Mouse (Mus musculus) limb, embryonic 11.5 days (tissue): ENCODE results near the gene Srgap1. TPM values are rescaled to one million over a fixed set of nuclear protein-coding genes. Genes with fewer than 3 reads are reported as not detected.

Experiments used
- ATAC-seq: fragments of 200-750 bp; cut with Nextera tagmentation; 2 replicates; pipeline ENCODE4 v1.8.0; 2017; ENCODE audit warnings: low read depth; ENCODE audit not compliant: insufficient number of reproducible peaks, low FRiP score, low TSS enrichment
- DNase-seq: peaks from one replicate; pipeline ENCODE4 v3.0.0-alpha.2; 2015; ENCODE audit warnings: low spot score
- H3K27ac ChIP-seq: fragments of 300-500 bp; sonication (generic); replicated peaks from 2 replicates; pipeline ENCODE4 v1.5.1; 2014; ENCODE audit warnings: low read depth, mild to moderate bottlenecking, low read length
- H3K27me3 ChIP-seq: fragments of 300-500 bp; sonication (generic); 2 replicates; pipeline ENCODE4 v1.6.1; 2014; ENCODE audit warnings: mild to moderate bottlenecking, low read length, mixed read lengths; ENCODE audit not compliant: control insufficient read depth, insufficient read depth
- H3K36me3 ChIP-seq: fragments of 300-500 bp; sonication (generic); 2 replicates; pipeline ENCODE4 v1.6.1; 2014; ENCODE audit warnings: mild to moderate bottlenecking, low read length, moderate library complexity, mixed read lengths; ENCODE audit not compliant: control insufficient read depth, insufficient read depth
- H3K4me1 ChIP-seq: fragments of 300-500 bp; sonication (generic); 2 replicates; pipeline ENCODE4 v1.6.1; 2014; ENCODE audit warnings: low read length, mixed read lengths; ENCODE audit not compliant: control insufficient read depth, insufficient read depth
- H3K4me2 ChIP-seq: fragments of 300-500 bp; sonication (generic); 2 replicates; pipeline ENCODE4 v1.6.1; 2014; ENCODE audit warnings: low read depth, mild to moderate bottlenecking, moderate library complexity; ENCODE audit not compliant: severe bottlenecking
- H3K4me3 ChIP-seq: fragments of 300-500 bp; sonication (generic); 2 replicates; pipeline ENCODE4 v1.5.1; 2014; ENCODE audit warnings: low read depth, low read length
- H3K9ac ChIP-seq: fragments of 300-500 bp; sonication (generic); 2 replicates; pipeline ENCODE4 v1.6.1; 2014; ENCODE audit warnings: mild to moderate bottlenecking, low read length
- H3K9me3 ChIP-seq: fragments of 300-500 bp; sonication (generic); 2 replicates; pipeline ENCODE4 v1.6.1; 2016; ENCODE audit warnings: low read length; ENCODE audit not compliant: control insufficient read depth
- WGBS: fragments of 180-500 bp; shearing (Covaris S2); extraction: QIAGEN DNeasy Blood & Tissue Kit; methylation state at CpG from one replicate; pipeline ENCODE4 v1.1.7; 2014; 5-methylcytosine and 5-hydroxymethylcytosine counted together
- polyA plus RNA-seq: library from polyadenylated mRNA; unstranded; fragments of >200 nt; fragmentation: Nextera tagmentation; extraction: Ambion mirVana; gene quantifications from 2 replicates; pipeline ENCODE4 v1.2.1, GENCODE M21; 2014

Srgap1 gene
- polyA plus RNA-seq, 1 experiment from 2014 or later, result 6.1 TPM

- H3K9ac ChIP-seq, result no peak overlapping the region
- H3K27me3 ChIP-seq, result no peaks in the 10 kb centered on the region
- ATAC-seq (no peak), DNase-seq (no peak)
- H3K4me3 ChIP-seq, result no peak overlapping the region
- H3K27ac ChIP-seq, result no peak overlapping the region
- 0 out of 2 replicates have a peak, but pooled peaks cover 3% of the 10 kb centered on the region for H3K4me1 ChIP-seq
- WGBS, result 86% methylated on average over 7 of the region's 7 CpGs
- no peaks in the 10 kb centered on the region; the same call in 1 of the 2 replicates for H3K36me3 ChIP-seq
- no peak overlapping the region for H3K4me2 ChIP-seq
- no peaks in the 10 kb centered on the region for H3K9me3 ChIP-seq
These were observed 226.3 kb downstream of the Srgap1 start for GRCm38 (mm10) chr10:121820846-121821245.

- H3K9me3 ChIP-seq, result no peaks in the 10 kb centered on the region
- H3K27me3 ChIP-seq, result no peaks in the 10 kb centered on the region
- 66% methylated on average over 7 of the region's 7 CpGs for WGBS
- H3K4me2 ChIP-seq, result no peak overlapping the region
- H3K36me3 ChIP-seq, result no peaks in the 10 kb centered on the region; the same call in 1 of the 2 replicates
- no peak overlapping the region for H3K4me3 ChIP-seq
- H3K4me1 ChIP-seq, result 0 out of 2 replicates have a peak, but pooled peaks cover 3% of the 10 kb centered on the region
- ATAC-seq (no peak), DNase-seq (no peak)
- H3K27ac ChIP-seq, result no peak overlapping the region
- H3K9ac ChIP-seq, result no peak overlapping the region
These were observed 229.1 kb downstream of the Srgap1 start for GRCm38 (mm10) chr10:121817983-121818382.

DNA sequence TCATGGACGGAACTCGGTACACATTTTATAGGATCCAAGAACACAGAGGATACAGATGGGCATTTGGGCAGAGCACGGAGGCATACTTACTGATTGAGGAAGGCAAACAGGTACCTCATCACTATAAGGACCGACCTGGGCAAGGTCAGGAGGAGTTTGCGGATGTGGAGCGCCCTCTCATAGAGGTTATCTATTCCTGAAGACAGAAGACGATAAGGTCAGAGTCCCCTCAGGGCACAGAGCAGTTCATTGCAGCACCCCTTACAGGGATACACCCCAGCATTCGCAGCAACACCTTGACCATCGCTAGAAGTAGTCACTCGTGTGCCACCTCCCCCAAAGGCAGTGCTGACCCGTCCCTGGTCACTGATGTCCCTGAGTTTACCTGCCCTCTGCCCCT, 239.3 kb downstream of the Srgap1 start:
- Histone ChIP-seq H3K27ac (no peak overlapping the region), H3K9ac (no peak overlapping the region), H3K27me3 (no peaks in the 10 kb centered on the region), H3K9me3 (no peaks in the 10 kb centered on the region), H3K4me2 (no peak overlapping the region), H3K36me3 (no peaks in the 10 kb centered on the region), H3K4me1 (no peaks in the 10 kb centered on the region), H3K4me3 (no peak overlapping the region)
- no peak for DNase-seq
- WGBS, result 92% methylated on average over 11 of the region's 11 CpGs
- ATAC-seq, result no peak

DNA sequence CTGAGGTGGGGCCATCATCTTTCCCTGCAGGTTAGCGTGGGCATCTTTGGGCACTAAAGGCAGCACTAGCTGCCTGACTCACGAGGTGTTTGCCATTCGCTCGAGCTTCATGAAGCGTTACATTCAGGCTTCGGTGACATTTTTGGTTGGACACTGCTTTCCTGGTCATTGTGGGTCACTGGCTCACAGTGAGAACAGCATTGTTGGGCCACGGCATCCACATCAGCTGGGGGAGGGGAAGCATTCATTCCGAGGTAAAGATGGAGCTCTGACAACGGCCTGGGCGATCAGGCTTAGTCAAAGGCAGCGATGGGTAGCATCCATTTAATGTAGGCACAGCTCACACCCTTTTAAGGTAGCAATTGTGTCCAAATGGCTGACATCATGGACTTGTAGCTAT, 240.3 kb downstream of the Srgap1 start:
- Histone ChIP-seq H3K4me3 (no peak overlapping the region), H3K4me2 (no peak overlapping the region), H3K27ac (no peak overlapping the region), H3K9me3 (no peaks in the 10 kb centered on the region), H3K36me3 (no peaks in the 10 kb centered on the region), H3K27me3 (no peaks in the 10 kb centered on the region), H3K4me1 (no peaks in the 10 kb centered on the region), H3K9ac (no peak overlapping the region)
- WGBS, result 92% methylated on average over 11 of the region's 11 CpGs
- ATAC-seq (no peak), DNase-seq (no peak)

DNA sequence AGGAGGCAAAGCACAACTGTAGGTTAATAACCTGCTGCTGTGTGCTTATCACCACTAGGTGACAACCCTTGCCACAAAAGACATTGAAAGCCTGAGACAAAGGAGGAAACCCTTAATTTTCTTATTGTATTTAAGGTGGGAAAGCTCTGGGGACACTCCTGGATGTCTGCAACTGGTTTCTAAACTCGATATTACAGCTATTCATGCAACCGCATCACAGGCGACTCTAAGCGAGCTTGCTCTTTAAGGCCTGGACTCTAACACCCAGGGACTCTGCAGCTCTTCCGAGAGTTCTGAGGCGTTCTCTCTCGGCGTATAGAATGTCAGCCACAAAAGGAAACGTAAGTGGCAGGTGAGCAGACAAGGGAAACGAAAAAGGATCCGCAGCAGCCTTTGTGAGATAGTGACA, 241.2 kb downstream of the Srgap1 start:
- Histone ChIP-seq H3K9ac (no peak overlapping the region), H3K36me3 (no peaks in the 10 kb centered on the region), H3K4me1 (no peaks in the 10 kb centered on the region), H3K4me3 (no peak overlapping the region), H3K27ac (no peak overlapping the region), H3K27me3 (no peaks in the 10 kb centered on the region), H3K9me3 (no peaks in the 10 kb centered on the region), H3K4me2 (no peak overlapping the region)
- no peak for DNase-seq
- 86% methylated on average over 11 of the region's 11 CpGs for whole genome bisulfite sequencing
- no peak for ATAC-seq

DNA sequence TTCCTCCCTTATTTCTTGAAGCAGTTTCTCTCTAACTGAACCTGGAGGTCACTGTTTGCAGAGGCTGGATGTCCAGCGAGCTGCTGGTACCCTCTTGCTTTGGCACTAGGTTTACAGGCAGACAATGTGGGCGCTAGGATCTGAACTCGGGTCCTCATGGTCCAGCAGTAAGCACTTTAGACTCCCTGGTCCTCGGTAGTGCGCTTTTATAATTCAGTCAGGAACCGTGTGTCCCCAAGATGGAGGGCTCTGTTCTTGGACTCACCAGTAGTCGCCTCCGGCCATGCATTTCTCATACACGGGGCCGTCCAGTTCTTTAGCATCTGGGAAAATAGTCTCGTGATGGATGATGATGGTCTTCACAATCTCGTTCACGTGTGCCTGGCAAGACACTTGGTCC, 242.6 kb downstream of the Srgap1 start:
- Histone ChIP-seq H3K4me1 (no peaks in the 10 kb centered on the region), H3K4me2 (no peak overlapping the region), H3K9ac (no peak overlapping the region), H3K36me3 (no peaks in the 10 kb centered on the region; the same call in 1 of the 2 replicates), H3K27me3 (no peaks in the 10 kb centered on the region), H3K9me3 (no peaks in the 10 kb centered on the region), H3K27ac (no peak overlapping the region), H3K4me3 (no peak overlapping the region)
- 93% methylated on average over 13 of the region's 13 CpGs for WGBS
- ATAC-seq, result no peak
- DNase-seq, result no peak

DNA sequence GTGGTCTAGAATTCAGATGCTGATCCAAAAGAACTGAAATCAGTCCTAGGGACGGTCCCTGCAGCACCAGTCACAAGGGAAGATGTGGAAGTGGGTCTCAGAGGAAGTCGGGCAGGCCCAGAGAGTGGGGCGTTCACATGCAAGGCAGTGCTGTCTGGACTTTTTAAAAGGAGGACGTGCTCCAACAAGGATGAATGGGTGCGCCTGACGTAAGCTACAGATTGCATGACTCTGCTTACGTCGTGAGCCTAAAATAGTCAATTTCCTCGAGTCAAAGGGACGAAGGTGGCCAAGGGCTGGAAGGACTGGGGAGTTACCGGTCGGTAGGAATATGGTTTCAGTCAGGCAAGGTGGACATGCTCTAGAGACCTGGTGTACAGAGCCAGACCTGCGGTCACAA, 247.1 kb downstream of the Srgap1 start:
- Histone ChIP-seq H3K9ac (no peak overlapping the region), H3K36me3 (no peaks in the 10 kb centered on the region; the same call in 1 of the 2 replicates), H3K27me3 (no peaks in the 10 kb centered on the region), H3K4me1 (no peaks in the 10 kb centered on the region), H3K4me2 (no peak overlapping the region), H3K9me3 (no peaks in the 10 kb centered on the region), H3K27ac (no peak overlapping the region), H3K4me3 (no peak overlapping the region)
- DNase-seq (no peak), ATAC-seq (no peak)
- 95% methylated on average over 13 of the region's 13 CpGs for WGBS

- Histone ChIP-seq H3K36me3 (no peaks in the 10 kb centered on the region; the same call in 1 of the 2 replicates), H3K4me3 (no peak overlapping the region), H3K4me1 (no peaks in the 10 kb centered on the region), H3K9me3 (no peaks in the 10 kb centered on the region), H3K9ac (no peak overlapping the region), H3K27me3 (no peaks in the 10 kb centered on the region), H3K27ac (no peak overlapping the region), H3K4me2 (no peak overlapping the region)
- DNase-seq (no peak), ATAC-seq (no peak)
- WGBS, result 76% methylated on average over 8 of the region's 8 CpGs
These were observed 250.9 kb downstream of the Srgap1 start for GRCm38 (mm10) chr10:121796027-121796802.
